Mouse (Mus musculus): ENCODE data around the gene Crtac1. TPM values are rescaled to one million over a fixed set of nuclear protein-coding genes. Genes with fewer than 3 reads are reported as not detected.

Gene Crtac1
- total RNA-seq, 4 experiments from 2014 or later, result 91.6 to 120 (median 101) TPM

DNA sequence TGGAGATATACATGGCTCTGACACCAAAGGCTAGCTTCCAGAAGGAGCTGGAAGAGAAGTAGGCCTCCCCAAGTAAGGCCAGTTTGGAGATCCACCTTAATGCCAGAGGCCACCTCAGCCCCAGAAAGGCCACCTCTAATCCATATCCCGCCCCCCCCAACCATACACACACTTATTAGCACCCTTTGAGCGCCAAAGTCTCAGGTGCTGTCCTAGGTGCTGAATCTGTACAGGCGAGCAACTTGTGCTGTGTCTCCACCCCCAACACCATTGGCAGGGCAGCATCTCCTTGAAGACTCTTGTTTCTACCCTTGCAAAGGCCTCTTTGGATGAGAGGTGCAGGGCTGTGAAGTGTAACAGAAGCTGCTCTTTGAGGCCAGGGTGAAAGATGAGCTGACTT lies 6.4 kb downstream of the Crtac1 start:
- no peak for DNase-seq (ENCODE audit: low spot score in 2 of 2)

GRCm38 (mm10) chr19:42415042-42415441 lies 16.5 kb downstream of the Crtac1 start:
- DNase-seq (ENCODE audit: low spot score in 2 of 2), result peak in 1 of 2 experiments; percentile 42

DNA sequence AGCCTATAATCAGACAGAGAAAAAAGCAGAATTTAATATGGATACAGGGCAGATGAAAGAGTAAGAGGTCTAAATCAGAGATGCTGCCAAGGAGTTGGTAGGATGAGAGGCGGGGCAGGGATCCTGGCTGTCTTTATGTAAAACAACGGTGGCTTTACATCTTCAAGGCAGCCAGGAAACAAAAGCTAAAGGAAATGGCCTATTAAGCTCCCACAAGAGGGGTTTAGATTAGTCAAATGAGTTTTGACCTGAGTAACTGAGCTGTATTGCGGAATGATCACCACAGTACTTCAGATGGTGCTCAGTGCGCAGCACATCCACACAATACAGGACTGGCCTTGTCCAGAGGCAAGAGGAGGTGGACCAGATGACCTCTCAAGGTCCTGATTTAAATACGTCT lies 21.7 kb downstream of the Crtac1 start:
- DNase-seq (ENCODE audit: low spot score in 2 of 2), result no peak

DNA sequence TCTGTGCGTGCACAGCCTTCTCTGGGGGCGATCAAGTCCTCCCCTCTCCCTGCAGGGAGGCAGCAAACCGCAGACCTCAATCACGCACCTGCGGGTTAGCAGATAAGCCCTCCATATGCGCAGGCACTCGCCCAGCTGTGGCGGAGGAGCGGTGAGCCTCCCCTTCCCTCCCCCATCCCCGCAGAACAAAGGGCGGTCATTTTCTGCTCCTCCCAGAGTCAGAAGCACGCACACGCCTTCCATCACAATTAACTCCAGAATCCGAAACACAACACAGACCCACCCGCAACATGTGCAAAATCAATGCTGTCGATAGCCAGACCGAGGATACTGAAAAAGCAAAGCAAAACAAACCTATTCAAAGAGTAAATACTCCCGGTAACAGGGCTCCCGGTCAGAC lies 22.4 kb downstream of the Crtac1 start:
- no peak for DNase-seq (ENCODE audit: low spot score in 2 of 2)

- DNase-seq (ENCODE audit: low spot score in 2 of 2), result peak in 1 of 2 experiments; percentile 59
These were observed 27.2 kb downstream of the Crtac1 start for GRCm38 (mm10) chr19:42404364-42404763.

- no peak for DNase-seq (ENCODE audit: low spot score in 2 of 2)
These were observed 31.6 kb downstream of the Crtac1 start for GRCm38 (mm10) chr19:42399974-42400373.

DNA sequence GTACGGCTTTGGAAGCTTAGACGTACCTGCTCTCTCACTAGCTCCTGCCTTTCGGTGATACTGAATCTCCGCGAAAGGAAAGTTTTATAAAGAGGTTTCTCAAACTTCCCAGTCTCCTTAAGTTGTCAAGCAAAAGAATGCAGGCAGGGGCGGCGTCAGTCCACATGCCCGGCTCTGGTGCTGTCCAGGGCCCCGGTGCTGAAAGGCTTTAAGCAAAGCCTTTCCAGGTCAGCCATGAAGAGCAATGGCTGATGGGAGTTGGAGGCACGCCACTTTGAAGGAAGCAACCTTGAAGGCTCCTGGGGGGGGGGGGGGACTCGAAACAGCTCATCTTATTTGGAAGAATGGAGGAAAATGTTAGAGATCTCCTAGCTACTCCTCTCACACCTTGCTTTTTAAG lies 34.3 kb downstream of the Crtac1 start:
- DNase-seq (ENCODE audit: low spot score in 2 of 2), result no peak

- no peak for DNase-seq (ENCODE audit: low spot score in 2 of 2)
These were observed 36.6 kb downstream of the Crtac1 start for GRCm38 (mm10) chr19:42394848-42395534.

DNA sequence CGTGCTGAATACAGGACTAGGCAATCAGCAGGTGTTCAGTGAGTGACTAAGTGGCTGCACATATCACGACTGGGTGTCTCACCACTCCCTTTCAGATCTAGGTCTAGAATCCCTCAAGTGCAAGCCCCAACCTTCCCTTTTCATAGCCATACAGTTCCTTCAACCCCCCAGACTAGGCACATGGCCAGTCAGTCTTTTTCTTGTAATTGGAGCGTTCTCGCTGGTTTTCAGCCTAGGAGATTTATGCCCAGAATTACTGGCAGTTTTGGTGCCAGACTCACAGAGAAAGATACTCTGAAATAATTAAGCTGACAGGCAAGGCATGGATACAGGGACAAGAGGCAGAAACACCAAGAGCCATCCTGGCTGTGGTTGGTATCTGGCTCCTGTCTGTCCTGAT lies 37.7 kb downstream of the Crtac1 start:
- peak in 1 of 2 experiments; percentile 32 for DNase-seq (ENCODE audit: low spot score in 2 of 2)

GRCm38 (mm10) chr19:42392094-42392493 lies 39.5 kb downstream of the Crtac1 start:
- no peak for DNase-seq (ENCODE audit: low spot score in 2 of 2)

DNA sequence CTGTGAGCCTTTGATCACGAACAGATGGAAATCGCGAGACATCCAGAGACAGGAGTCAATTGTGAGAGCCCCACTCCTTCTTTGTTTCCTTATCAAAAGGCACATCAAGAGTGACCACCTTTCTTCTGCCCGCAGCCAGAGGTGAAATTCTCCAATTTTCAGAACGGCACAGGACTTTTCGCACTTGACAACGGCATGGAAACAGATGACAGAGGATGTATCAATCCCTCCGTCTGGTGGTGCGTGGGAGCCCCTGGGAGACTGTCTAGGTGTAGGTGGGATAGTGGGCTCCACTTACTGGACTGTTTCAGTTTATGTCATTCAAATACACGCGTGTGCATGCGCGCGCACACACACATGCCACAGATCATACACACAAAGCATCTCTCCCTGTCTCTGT lies 42.0 kb downstream of the Crtac1 start:
- peak in 1 of 2 experiments; percentile 58 for DNase-seq (ENCODE audit: low spot score in 2 of 2)

DNA sequence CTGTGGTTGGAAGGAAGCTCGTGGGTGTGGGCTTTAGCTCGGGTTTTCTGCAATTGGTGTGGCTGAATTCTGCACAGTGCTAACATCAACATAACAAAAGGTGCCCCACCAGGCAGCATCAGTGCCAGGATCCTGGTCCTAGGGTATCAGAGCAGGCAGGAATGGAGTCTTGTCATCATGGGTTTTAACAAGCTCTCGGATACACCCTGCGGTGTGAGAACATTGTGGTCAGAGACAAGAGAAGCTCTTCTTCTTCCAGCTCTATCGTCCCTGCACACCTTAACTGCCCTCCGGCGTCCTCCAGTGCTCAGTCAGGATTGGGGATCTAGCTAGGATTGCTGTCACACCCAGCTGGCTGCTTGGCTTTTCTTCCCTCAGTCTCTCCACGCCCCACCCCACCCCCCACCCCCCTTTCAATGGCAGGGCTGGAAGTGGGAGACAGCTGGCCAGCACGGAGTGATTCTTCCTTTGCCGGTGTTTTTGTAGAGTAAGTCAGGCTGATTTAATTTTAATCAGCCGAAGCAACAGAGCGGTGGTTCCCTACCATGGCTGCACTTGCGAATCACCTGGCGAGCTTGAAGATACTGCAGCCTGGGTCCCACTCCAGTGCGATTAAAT lies 46.5 kb downstream of the Crtac1 start:
- no peak for DNase-seq (ENCODE audit: low spot score in 2 of 2)

- DNase-seq (ENCODE audit: low spot score in 2 of 2), result no peak
These were observed 50.6 kb downstream of the Crtac1 start for GRCm38 (mm10) chr19:42380981-42381373.

DNA sequence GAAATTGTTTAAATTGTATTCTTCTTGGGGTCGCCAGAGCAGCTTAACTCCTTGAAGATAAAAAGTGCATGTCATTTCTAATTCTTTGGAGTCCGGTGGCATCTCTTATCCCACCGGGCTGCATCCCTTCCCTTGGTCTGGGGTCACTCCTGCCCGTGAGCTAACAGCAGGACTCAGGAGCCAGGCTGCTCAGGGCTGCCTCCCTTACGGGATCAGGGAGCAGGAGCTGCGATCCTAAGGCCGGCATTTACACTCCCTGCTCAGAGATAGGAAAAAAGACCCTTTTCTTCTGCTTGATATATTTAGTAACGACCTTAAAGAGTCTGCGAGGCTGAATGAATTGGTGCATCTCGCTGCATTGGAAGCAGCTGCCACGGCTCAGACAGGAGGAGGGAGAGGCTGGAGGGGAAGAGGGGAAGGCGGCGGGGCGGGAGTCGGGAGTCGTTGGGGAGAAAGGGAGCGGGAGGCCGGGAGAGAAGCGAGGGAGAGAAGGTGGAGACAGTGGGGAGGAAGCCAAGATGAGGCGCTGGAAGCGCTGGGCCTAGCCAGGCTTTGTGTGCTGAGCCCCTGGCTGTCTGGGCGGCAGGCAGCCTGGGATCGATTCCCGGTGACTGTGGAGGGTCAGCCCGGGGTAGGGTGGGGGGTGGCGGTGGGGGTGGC lies 51.1 kb downstream of the Crtac1 start:
- no peak for DNase-seq (ENCODE audit: low spot score in 2 of 2)

GRCm38 (mm10) chr19:42379798-42380197 lies 51.8 kb downstream of the Crtac1 start:
- no peak for DNase-seq (ENCODE audit: low spot score in 2 of 2)

GRCm38 (mm10) chr19:42377206-42377605 lies 54.4 kb downstream of the Crtac1 start:
- DNase-seq (ENCODE audit: low spot score in 2 of 2), result no peak

GRCm38 (mm10) chr19:42363551-42363950 lies 68.0 kb downstream of the Crtac1 start:
- DNase-seq (ENCODE audit: low spot score in 2 of 2), result no peak

GRCm38 (mm10) chr19:42358406-42358805 lies 73.2 kb downstream of the Crtac1 start:
- DNase-seq (ENCODE audit: low spot score in 2 of 2), result no peak

DNA sequence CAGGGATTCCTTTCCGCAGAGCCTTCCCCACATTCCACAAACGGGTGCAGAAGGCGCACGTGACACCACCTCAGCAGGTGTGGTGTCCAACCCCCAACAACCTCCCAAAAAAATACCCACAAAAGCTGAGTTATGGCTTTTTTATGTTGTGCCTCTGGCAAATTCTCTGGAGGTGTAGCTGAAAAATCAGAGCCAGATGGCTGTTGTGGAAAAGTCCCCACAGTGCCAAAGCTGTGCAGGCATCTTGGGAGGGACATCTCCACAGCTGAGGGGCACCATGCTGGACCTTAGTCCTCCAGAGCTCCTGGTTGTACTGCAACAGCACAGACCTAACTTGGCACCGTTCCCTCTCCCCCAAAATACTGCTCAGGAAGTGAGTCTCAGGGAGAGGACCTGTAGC lies 74.7 kb downstream of the Crtac1 start:
- DNase-seq (ENCODE audit: low spot score in 2 of 2), result peak in 1 of 2 experiments; percentile 46

GRCm38 (mm10) chr19:42355476-42355875 lies 76.1 kb downstream of the Crtac1 start:
- peak in 1 of 2 experiments; percentile 61 for DNase-seq (ENCODE audit: low spot score in 2 of 2)

GRCm38 (mm10) chr19:42341183-42341582 lies 90.4 kb downstream of the Crtac1 start:
- no peak for DNase-seq (ENCODE audit: low spot score in 2 of 2)

GRCm38 (mm10) chr19:42332081-42332736 lies 99.4 kb downstream of the Crtac1 start:
- DNase-seq (ENCODE audit: low spot score in 2 of 2), result peak in 1 of 2 experiments; percentile 37

All from layer of hippocampus, adult 8-10 months (tissue).